Mouse (Mus musculus): ENCODE measurements around the gene Tmem161a. TPM values are rescaled to one million over a fixed set of nuclear protein-coding genes. Genes with fewer than 3 reads are reported as not detected.

Gene Tmem161a
- polyA plus RNA-seq, 1 experiment from 2014 or later, result 85.0 TPM

DNA sequence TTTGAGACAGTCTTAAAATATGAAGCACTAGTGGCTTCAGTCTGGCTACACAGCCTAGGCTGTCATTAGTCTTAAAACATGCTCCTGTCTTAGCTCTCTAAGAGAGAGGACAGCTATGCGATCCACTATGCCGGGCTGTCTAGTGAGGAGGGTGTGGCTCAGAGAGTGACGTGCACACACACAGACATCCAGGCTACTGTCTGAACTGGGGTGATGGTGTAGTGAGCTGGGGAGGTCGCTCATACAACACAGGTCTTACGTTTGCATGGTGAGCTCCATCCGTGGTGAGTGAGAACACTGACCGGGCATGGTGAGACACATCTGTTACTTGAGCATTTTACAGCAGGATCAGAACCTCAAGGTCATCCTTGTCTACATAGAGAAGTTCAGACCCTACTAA lies 916 bp upstream of the Tmem161a start:
- peaks cover 30% of the 10 kb centered on the region for H3K4me1 ChIP-seq
- H3K27me3 ChIP-seq (ENCODE audit: low read depth, poor library complexity, severe bottlenecking), result peaks cover 13% of the 10 kb centered on the region
- H3K27ac ChIP-seq, result 0 out of 2 replicates have a peak overlapping the region, but pooled peaks have one; percentile 84
- no peaks in the 10 kb centered on the region for H3K9me3 ChIP-seq (replicated peaks)
- WGBS, result 89% methylated on average over 7 of the region's 7 CpGs
- H3K4me3 ChIP-seq, result no peak overlapping the region; the same call in 1 of the 2 replicates
- peaks cover 16% of the 10 kb centered on the region for H3K36me3 ChIP-seq
- no peak for DNase-seq (ENCODE audit: low spot score)

DNA sequence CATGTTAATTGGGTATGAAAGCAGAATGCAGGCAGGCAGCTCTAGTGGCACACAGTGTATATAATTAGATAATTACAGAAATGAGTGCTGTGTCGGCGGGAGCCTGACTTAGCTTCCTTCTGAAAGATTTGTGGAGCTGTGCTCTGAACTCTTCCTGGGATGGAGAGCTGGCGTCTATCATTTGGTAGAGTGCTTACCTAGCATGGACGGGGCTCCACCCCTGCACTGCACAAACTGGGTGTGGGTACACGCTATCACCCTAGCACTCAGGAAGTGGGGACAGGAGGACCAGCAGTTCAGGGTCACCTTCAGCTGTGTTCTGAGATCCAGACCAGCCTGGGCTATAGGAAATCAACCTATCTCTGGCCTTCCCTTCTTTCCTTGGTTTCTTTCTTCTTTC lies 1.2 kb downstream of the Tmem161a start:
- H3K4me3 ChIP-seq, result 0 out of 2 replicates have a peak overlapping the region, but pooled peaks have one; percentile 76

DNA sequence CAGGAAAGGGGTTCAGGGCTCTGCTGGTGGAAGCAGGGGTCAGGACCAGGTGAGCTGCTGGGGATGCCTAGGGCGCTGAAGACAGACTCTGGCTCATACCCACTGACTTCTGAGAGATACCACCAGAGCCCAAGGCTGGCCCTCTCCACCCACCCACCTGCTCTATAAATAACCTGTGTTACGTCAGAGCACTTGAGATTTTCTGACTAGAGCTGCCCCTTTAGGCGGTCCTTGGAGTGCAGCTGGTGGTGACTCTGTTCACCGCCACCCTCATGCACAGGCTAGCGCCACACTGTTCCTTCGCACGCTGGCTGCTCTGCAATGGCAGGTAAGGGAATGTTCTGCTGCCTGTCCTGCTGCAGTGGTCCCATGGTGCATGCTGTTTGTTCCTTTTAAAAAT lies 1.9 kb downstream of the Tmem161a start:
- Histone ChIP-seq H3K36me3 (peaks cover 43% of the 10 kb centered on the region), H3K4me1 (peaks cover 21% of the 10 kb centered on the region), H3K9me3 (replicated peaks) (no peaks in the 10 kb centered on the region), H3K27ac (no peak overlapping the region), H3K27me3 (ENCODE audit: low read depth, poor library complexity, severe bottlenecking) (no peaks in the 10 kb centered on the region), H3K4me3 (peak overlapping the region; percentile 10; the same call in 1 of the 2 replicates)
- DNase-seq (ENCODE audit: low spot score), result no peak
- 90% methylated on average over 7 of the region's 7 CpGs for WGBS

More for the DNA sequence above, 1.2 kb downstream of the Tmem161a start:
- no peaks in the 10 kb centered on the region for H3K27me3 ChIP-seq (ENCODE audit: low read depth, poor library complexity, severe bottlenecking)
- 85% methylated on average over 5 of the region's 5 CpGs for WGBS
- no peaks in the 10 kb centered on the region for H3K9me3 ChIP-seq (replicated peaks)
- H3K4me1 ChIP-seq, result peaks cover 21% of the 10 kb centered on the region
- no peak for DNase-seq (ENCODE audit: low spot score)
- H3K36me3 ChIP-seq, result peaks cover 36% of the 10 kb centered on the region
- no peak overlapping the region for H3K27ac ChIP-seq

DNA sequence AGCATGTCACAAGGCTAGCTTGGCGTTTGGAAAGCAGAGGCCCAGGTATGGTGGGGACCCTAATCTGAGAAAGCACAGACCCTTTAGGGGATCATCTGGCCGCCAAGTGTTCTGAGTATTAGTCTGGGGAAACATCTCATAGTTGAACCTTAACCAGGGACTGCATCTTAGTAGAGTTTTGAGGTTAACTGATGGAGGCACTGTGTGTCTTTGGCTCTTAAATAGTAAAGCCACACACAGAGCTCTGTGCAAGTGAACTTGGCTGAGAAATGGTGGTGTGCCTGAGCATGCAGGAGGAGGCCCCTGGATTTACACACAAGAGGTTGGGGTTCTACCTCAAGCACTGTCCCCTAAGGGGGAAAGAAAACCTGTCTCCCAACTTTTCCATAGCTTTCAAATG lies 6.1 kb downstream of the Tmem161a start:
- H3K27me3 ChIP-seq (ENCODE audit: low read depth, poor library complexity, severe bottlenecking), result no peaks in the 10 kb centered on the region
- DNase-seq (ENCODE audit: low spot score), result no peak
- peaks cover 30% of the 10 kb centered on the region for H3K4me1 ChIP-seq
- no peak overlapping the region for H3K4me3 ChIP-seq
- H3K36me3 ChIP-seq, result peaks cover 78% of the 10 kb centered on the region
- H3K27ac ChIP-seq, result no peak overlapping the region
- WGBS, result 86% methylated on average over 2 of the region's 2 CpGs
- H3K9me3 ChIP-seq (replicated peaks), result no peaks in the 10 kb centered on the region

GRCm38 (mm10) chr8:70179082-70179481 lies 6.9 kb downstream of the Tmem161a start:
- H3K4me1 ChIP-seq, result peaks cover 25% of the 10 kb centered on the region
- no peaks in the 10 kb centered on the region for H3K27me3 ChIP-seq (ENCODE audit: low read depth, poor library complexity, severe bottlenecking)
- H3K9me3 ChIP-seq (replicated peaks), result no peaks in the 10 kb centered on the region
- H3K36me3 ChIP-seq, result peaks cover 82% of the 10 kb centered on the region
- DNase-seq (ENCODE audit: low spot score), result no peak
- WGBS, result 99% methylated on average over 4 of the region's 4 CpGs
- H3K4me3 ChIP-seq, result no peak overlapping the region
- no peak overlapping the region for H3K27ac ChIP-seq

- Histone ChIP-seq H3K4me3 (no peak overlapping the region), H3K9me3 (replicated peaks) (no peaks in the 10 kb centered on the region), H3K27ac (peak overlapping the region; percentile 47), H3K4me1 (peaks cover 21% of the 10 kb centered on the region), H3K27me3 (ENCODE audit: low read depth, poor library complexity, severe bottlenecking) (no peaks in the 10 kb centered on the region), H3K36me3 (peaks cover 68% of the 10 kb centered on the region)
- WGBS, result 61% methylated on average over 16 of the region's 16 CpGs
- no peak for DNase-seq (ENCODE audit: low spot score)
These were observed 9.2 kb downstream of the Tmem161a start for GRCm38 (mm10) chr8:70181212-70181902.

DNA sequence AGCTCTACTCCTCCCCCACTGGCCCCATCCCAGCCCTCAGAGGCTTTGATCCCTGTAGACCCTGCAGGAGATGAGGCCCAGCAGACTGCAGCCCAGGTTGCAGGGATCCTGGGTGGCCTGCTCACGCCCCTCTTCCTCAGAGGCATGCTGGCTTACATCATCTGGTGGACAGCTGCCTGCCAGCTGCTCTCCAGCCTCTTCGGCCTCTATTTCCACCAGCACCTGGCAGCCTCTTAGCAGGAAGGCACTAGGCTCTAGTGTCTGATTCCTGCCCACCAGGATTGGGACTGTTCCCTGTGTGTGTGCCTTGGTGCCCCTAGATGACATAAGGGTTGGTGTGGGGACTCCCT lies 9.7 kb downstream of the Tmem161a start:
- no peak overlapping the region for H3K27ac ChIP-seq

GRCm38 (mm10) chr8:70183194-70183593 lies 11.0 kb downstream of the Tmem161a start:
- Histone ChIP-seq H3K27me3 (ENCODE audit: low read depth, poor library complexity, severe bottlenecking) (no peaks in the 10 kb centered on the region), H3K36me3 (peaks cover 51% of the 10 kb centered on the region), H3K9me3 (replicated peaks) (no peaks in the 10 kb centered on the region), H3K27ac (no peak overlapping the region), H3K4me3 (no peak overlapping the region), H3K4me1 (peaks cover 27% of the 10 kb centered on the region)
- no peak for DNase-seq (ENCODE audit: low spot score)
- WGBS, result 90% methylated on average over 4 of the region's 4 CpGs

More for the DNA sequence above, 9.7 kb downstream of the Tmem161a start:
- Histone ChIP-seq H3K4me1 (peaks cover 21% of the 10 kb centered on the region), H3K9me3 (replicated peaks) (no peaks in the 10 kb centered on the region), H3K27me3 (ENCODE audit: low read depth, poor library complexity, severe bottlenecking) (no peaks in the 10 kb centered on the region), H3K4me3 (no peak overlapping the region), H3K36me3 (peaks cover 63% of the 10 kb centered on the region)
- 20% methylated on average over 2 of the region's 2 CpGs for WGBS
- no peak for DNase-seq (ENCODE audit: low spot score)

GRCm38 (mm10) chr8:70188707-70189106 lies 16.6 kb downstream of the Tmem161a start:
- no peaks in the 10 kb centered on the region for H3K27me3 ChIP-seq (ENCODE audit: low read depth, poor library complexity, severe bottlenecking)
- H3K4me3 ChIP-seq, result no peak overlapping the region
- 71% methylated on average over 7 of the region's 7 CpGs for WGBS
- H3K9me3 ChIP-seq (replicated peaks), result no peaks in the 10 kb centered on the region
- 0 out of 2 replicates have a peak, but pooled peaks cover 3% of the 10 kb centered on the region for H3K36me3 ChIP-seq
- DNase-seq (ENCODE audit: low spot score), result no peak
- H3K27ac ChIP-seq, result 0 out of 2 replicates have a peak overlapping the region, but pooled peaks have one; percentile 8
- H3K4me1 ChIP-seq, result peaks cover 38% of the 10 kb centered on the region

GRCm38 (mm10) chr8:70193238-70193637 lies 21.1 kb downstream of the Tmem161a start:
- 70% methylated on average over 5 of the region's 5 CpGs for WGBS
- H3K27me3 ChIP-seq (ENCODE audit: low read depth, poor library complexity, severe bottlenecking), result no peaks in the 10 kb centered on the region
- peaks cover 37% of the 10 kb centered on the region for H3K4me1 ChIP-seq
- H3K27ac ChIP-seq, result no peak overlapping the region
- no peak for DNase-seq (ENCODE audit: low spot score)
- no peaks in the 10 kb centered on the region for H3K36me3 ChIP-seq
- no peaks in the 10 kb centered on the region for H3K9me3 ChIP-seq (replicated peaks)
- H3K4me3 ChIP-seq, result no peak overlapping the region

DNA sequence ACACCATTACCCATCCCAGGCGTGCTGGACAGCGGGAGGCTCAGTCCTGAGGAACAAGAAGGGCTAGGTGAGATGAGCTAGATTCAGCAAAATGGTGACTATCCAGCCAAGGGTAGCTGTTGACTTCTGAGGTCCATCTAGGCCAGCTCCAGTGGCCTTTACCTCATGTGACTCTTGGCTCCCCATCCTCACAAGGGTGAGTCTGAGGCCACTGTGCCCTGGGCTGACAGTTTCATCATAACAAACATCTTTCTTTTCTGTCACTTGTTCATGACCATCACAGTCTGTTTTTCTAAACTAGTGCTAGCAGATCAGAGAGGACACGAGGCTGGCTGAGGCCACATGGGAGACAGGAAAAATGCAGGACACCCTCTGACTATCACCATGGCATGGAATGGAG lies 22.0 kb downstream of the Tmem161a start:
- Histone ChIP-seq H3K27ac (no peak overlapping the region), H3K36me3 (no peaks in the 10 kb centered on the region), H3K4me1 (peaks cover 34% of the 10 kb centered on the region), H3K4me3 (no peak overlapping the region), H3K27me3 (ENCODE audit: low read depth, poor library complexity, severe bottlenecking) (no peaks in the 10 kb centered on the region), H3K9me3 (replicated peaks) (no peaks in the 10 kb centered on the region)
- no peak for DNase-seq (ENCODE audit: low spot score)
- 81% methylated on average over 3 of the region's 3 CpGs for WGBS

- Histone ChIP-seq H3K4me1 (peaks cover 21% of the 10 kb centered on the region), H3K4me3 (no peak overlapping the region), H3K27me3 (ENCODE audit: low read depth, poor library complexity, severe bottlenecking) (no peaks in the 10 kb centered on the region), H3K36me3 (no peaks in the 10 kb centered on the region), H3K27ac (no peak overlapping the region), H3K9me3 (replicated peaks) (no peaks in the 10 kb centered on the region)
- WGBS, result 68% methylated on average over 2 of the region's 2 CpGs
- DNase-seq (ENCODE audit: low spot score), result no peak
These were observed 23.6 kb downstream of the Tmem161a start for GRCm38 (mm10) chr8:70195762-70196161.

GRCm38 (mm10) chr8:70197603-70198002 lies 25.4 kb downstream of the Tmem161a start:
- Histone ChIP-seq H3K36me3 (no peaks in the 10 kb centered on the region), H3K9me3 (replicated peaks) (no peaks in the 10 kb centered on the region), H3K27ac (no peak overlapping the region), H3K4me3 (no peak overlapping the region), H3K27me3 (ENCODE audit: low read depth, poor library complexity, severe bottlenecking) (no peaks in the 10 kb centered on the region), H3K4me1 (peaks cover 9% of the 10 kb centered on the region; the same call in 1 of the 2 replicates)
- no peak for DNase-seq (ENCODE audit: low spot score)
- WGBS, result 61% methylated on average over 7 of the region's 7 CpGs

Data from limb, embryonic 10.5 days (tissue).